8 mouse cellular contexts compared by ENCODE assay signal in genomic region chr15:98788972-98789660, GRCm38 (mm10). TPM values are rescaled to one million over a fixed set of nuclear protein-coding genes. Genes with fewer than 3 reads are reported as not detected.
DNase-seq lines count a peak whose midpoint lies in the region; ATAC-seq and TF ChIP-seq lines count a peak whose summit lies in the region.

No protein-coding gene starts in this region.

- peak overlapping the region; percentile 36 for H3K4me3 ChIP-seq in heart, embryonic 10.5 days
- no peak overlapping the region for H3K4me3 ChIP-seq in midbrain, embryonic 11.5 days (ENCODE audit: low read depth, low read length)
- no peak overlapping the region for H3K4me3 ChIP-seq in midbrain, embryonic 14.5 days (replicated peaks; ENCODE audit: low read depth, low read length)
- 0 out of 2 replicates have a peak overlapping the region, but pooled peaks have one; percentile 18 for H3K4me3 ChIP-seq in intestine, embryonic 15.5 days (replicated peaks)
- H3K4me3 ChIP-seq in small intestine, adult 2 months (ENCODE audit: low read depth, low read length) = no peak overlapping the region

- no peak overlapping the region for H3K9ac ChIP-seq in midbrain, embryonic 11.5 days (ENCODE audit: low read length)
- H3K9ac ChIP-seq in midbrain, embryonic 14.5 days (replicated peaks; ENCODE audit: low read length) = no peak overlapping the region
- H3K9ac ChIP-seq in intestine, embryonic 15.5 days = no peak overlapping the region

- no peak for DNase-seq in heart, embryonic 10.5 days (ENCODE audit: low spot score)
- no peak for DNase-seq in heart, adult 11 months
- peak; percentile 96 for DNase-seq in midbrain, embryonic 11.5 days (ENCODE audit: low spot score, missing footprints)
- no peak for DNase-seq in midbrain, embryonic 14.5 days
- no peak for DNase-seq in thymus, postnatal 4 days
- DNase-seq in gastrocnemius, postnatal 25 days = no peak

- TF ChIP-seq CTCF in small intestine, adult 2 months (IDR thresholded peaks at IDR 0.05; ENCODE audit: extremely low read depth, insufficient read length, insufficient replicate concordance, low read depth, low read length) = 0 out of 2 replicates have a peak, but pooled peaks have one; percentile 54

- H3K4me1 ChIP-seq in heart, embryonic 10.5 days = peaks cover 39% of the 10 kb centered on the region
- peaks cover 21% of the 10 kb centered on the region for H3K4me1 ChIP-seq in midbrain, embryonic 11.5 days (ENCODE audit: control insufficient read depth, insufficient read depth, low read length)
- 0 out of 2 replicates have a peak, but pooled peaks cover 5% of the 10 kb centered on the region for H3K4me1 ChIP-seq in midbrain, embryonic 14.5 days (ENCODE audit: control insufficient read depth, insufficient read depth, low read length)
- peaks cover 37% of the 10 kb centered on the region for H3K4me1 ChIP-seq in intestine, embryonic 15.5 days (replicated peaks)
- H3K4me1 ChIP-seq in small intestine, adult 2 months (ENCODE audit: control insufficient read depth, insufficient read depth, insufficient read length, low read length) = peaks cover 18% of the 10 kb centered on the region

- H3K27me3 ChIP-seq in heart, embryonic 10.5 days (ENCODE audit: insufficient read depth, poor library complexity, severe bottlenecking) = peaks cover 98% of the 10 kb centered on the region
- H3K27me3 ChIP-seq in midbrain, embryonic 11.5 days (ENCODE audit: control insufficient read depth, insufficient read depth, low read length) = peaks cover 70% of the 10 kb centered on the region
- peaks cover 82% of the 10 kb centered on the region for H3K27me3 ChIP-seq in midbrain, embryonic 14.5 days (ENCODE audit: control insufficient read depth, insufficient read depth, low read length)
- peaks cover 79% of the 10 kb centered on the region for H3K27me3 ChIP-seq in intestine, embryonic 15.5 days (replicated peaks)
- peaks cover 62% of the 10 kb centered on the region for H3K27me3 ChIP-seq in small intestine, adult 2 months (ENCODE audit: control insufficient read depth, insufficient read depth, low read length)

- no peak for ATAC-seq in midbrain, embryonic 11.5 days (ENCODE audit: low FRiP score)
- no peak for ATAC-seq in midbrain, embryonic 14.5 days (ENCODE audit: low FRiP score, low TSS enrichment)
- 0 out of 2 replicates have a peak, but pooled peaks have one; percentile 34 for ATAC-seq in intestine, embryonic 15.5 days

- no peak overlapping the region for H3K4me2 ChIP-seq in midbrain, embryonic 11.5 days
- no peak overlapping the region for H3K4me2 ChIP-seq in midbrain, embryonic 14.5 days (ENCODE audit: low read length)
- H3K4me2 ChIP-seq in intestine, embryonic 15.5 days (replicated peaks) = peak overlapping the region; percentile 29; the same call in 1 of the 2 replicates

- 11% methylated on average over 24 of the region's 24 CpGs for WGBS in heart, embryonic 10.5 days
- 11% methylated on average over 24 of the region's 24 CpGs for WGBS in midbrain, embryonic 11.5 days
- 10% methylated on average over 24 of the region's 24 CpGs for WGBS in midbrain, embryonic 14.5 days
- WGBS in intestine, embryonic 15.5 days = 14% methylated on average over 24 of the region's 24 CpGs
- 10% methylated on average over 24 of the region's 24 CpGs for WGBS in small intestine, adult 2 months

- no peak overlapping the region for H3K27ac ChIP-seq in heart, embryonic 10.5 days
- H3K27ac ChIP-seq in midbrain, embryonic 11.5 days (ENCODE audit: low read depth, low read length) = no peak overlapping the region
- H3K27ac ChIP-seq in midbrain, embryonic 14.5 days (replicated peaks; ENCODE audit: low read depth, low read length) = no peak overlapping the region
- no peak overlapping the region for H3K27ac ChIP-seq in intestine, embryonic 15.5 days
- H3K27ac ChIP-seq in small intestine, adult 2 months (ENCODE audit: insufficient read depth, low read depth, low read length) = no peak overlapping the region

- TF ChIP-seq POLR2A in small intestine, adult 2 months (IDR thresholded peaks at IDR 0.05; ENCODE audit: low read depth, low read length) = no peak

- H3K36me3 ChIP-seq in heart, embryonic 10.5 days = no peaks in the 10 kb centered on the region
- no peaks in the 10 kb centered on the region for H3K36me3 ChIP-seq in midbrain, embryonic 11.5 days (ENCODE audit: control insufficient read depth, insufficient read depth, low read length)
- no peaks in the 10 kb centered on the region for H3K36me3 ChIP-seq in midbrain, embryonic 14.5 days (ENCODE audit: control insufficient read depth, insufficient read depth, low read length)
- H3K36me3 ChIP-seq in intestine, embryonic 15.5 days = no peaks in the 10 kb centered on the region
- H3K36me3 ChIP-seq in small intestine, adult 2 months (ENCODE audit: control insufficient read depth, insufficient read depth, low read length) = no peaks in the 10 kb centered on the region

- H3K9me3 ChIP-seq in heart, embryonic 10.5 days = no peaks in the 10 kb centered on the region
- no peaks in the 10 kb centered on the region for H3K9me3 ChIP-seq in midbrain, embryonic 11.5 days (ENCODE audit: control insufficient read depth, low read length)
- H3K9me3 ChIP-seq in midbrain, embryonic 14.5 days (ENCODE audit: control insufficient read depth, low read length) = 0 out of 2 replicates have a peak, but pooled peaks cover 2% of the 10 kb centered on the region
- H3K9me3 ChIP-seq in intestine, embryonic 15.5 days = no peaks in the 10 kb centered on the region

RNA-seq across cellular contexts. Expression of gene Wnt1, which starts 0.5 kb away (rescaled TPM):
- polyA plus RNA-seq in heart, embryonic 10.5 days (2016; fragmentation: Nextera tagmentation; extraction: Ambion mirVana) = not detected in 2 replicates
- 11.6 and 14.0 TPM in 2 replicates for polyA plus RNA-seq in midbrain, embryonic 11.5 days (2014; fragmentation: Nextera tagmentation; extraction: Ambion mirVana)
- polyA plus RNA-seq in midbrain, embryonic 14.5 days (2014; fragmentation: Nextera tagmentation; extraction: Ambion mirVana) = 1.3 and 4.1 TPM in 2 replicates
- polyA plus RNA-seq in intestine, embryonic 15.5 days (2015; fragmentation: Nextera tagmentation; extraction: Ambion mirVana) = not detected in 2 replicates
- 0.06 TPM in 1 of 2 replicates, not detected in the other for polyA plus RNA-seq in small intestine, adult 2 months (2012; rRNA removed)
- not detected for total RNA-seq in gastrocnemius, postnatal 25 days (2021)

RNA-seq across cellular contexts. Expression of gene Wnt10b, which starts 11.2 kb away (rescaled TPM):
- 0.09 TPM in 1 of 2 replicates, not detected in the other for polyA plus RNA-seq in heart, embryonic 10.5 days (2016; fragmentation: Nextera tagmentation; extraction: Ambion mirVana)
- 0.30 and 0.40 TPM in 2 replicates for polyA plus RNA-seq in midbrain, embryonic 11.5 days (2014; fragmentation: Nextera tagmentation; extraction: Ambion mirVana)
- not detected in 2 replicates for polyA plus RNA-seq in midbrain, embryonic 14.5 days (2014; fragmentation: Nextera tagmentation; extraction: Ambion mirVana)
- not detected in 2 replicates for polyA plus RNA-seq in intestine, embryonic 15.5 days (2015; fragmentation: Nextera tagmentation; extraction: Ambion mirVana)
- polyA plus RNA-seq in small intestine, adult 2 months (2012; rRNA removed) = 0.17 and 0.18 TPM in 2 replicates
- 1 to 10 TPM in 1 of 2 experiments, under 1 TPM in 1; 0.79 to 1.7 TPM for total RNA-seq in gastrocnemius, postnatal 25 days (2021)

RNA-seq across cellular contexts. Expression of gene Ddn, which starts 20.2 kb away (rescaled TPM):
- polyA plus RNA-seq in heart, embryonic 10.5 days (2016; fragmentation: Nextera tagmentation; extraction: Ambion mirVana) = 0.06 TPM in 1 of 2 replicates, not detected in the other
- polyA plus RNA-seq in midbrain, embryonic 11.5 days (2014; fragmentation: Nextera tagmentation; extraction: Ambion mirVana) = 0.48 and 0.74 TPM in 2 replicates
- polyA plus RNA-seq in midbrain, embryonic 14.5 days (2014; fragmentation: Nextera tagmentation; extraction: Ambion mirVana) = 0.57 and 0.66 TPM in 2 replicates
- polyA plus RNA-seq in intestine, embryonic 15.5 days (2015; fragmentation: Nextera tagmentation; extraction: Ambion mirVana) = not detected in 2 replicates
- polyA plus RNA-seq in small intestine, adult 2 months (2012; rRNA removed) = not detected in 2 replicates
- total RNA-seq in gastrocnemius, postnatal 25 days (2021) = under 1 TPM; 0.38 to 0.74 TPM

RNA-seq across cellular contexts. Expression of gene Arf3, which starts 26.1 kb away (rescaled TPM):
- polyA plus RNA-seq in heart, embryonic 10.5 days (2016; fragmentation: Nextera tagmentation; extraction: Ambion mirVana) = 41.7 and 42.7 TPM in 2 replicates
- 28.1 and 33.4 TPM in 2 replicates for polyA plus RNA-seq in midbrain, embryonic 11.5 days (2014; fragmentation: Nextera tagmentation; extraction: Ambion mirVana)
- 57.5 and 63.3 TPM in 2 replicates for polyA plus RNA-seq in midbrain, embryonic 14.5 days (2014; fragmentation: Nextera tagmentation; extraction: Ambion mirVana)
- 39.8 and 43.6 TPM in 2 replicates for polyA plus RNA-seq in intestine, embryonic 15.5 days (2015; fragmentation: Nextera tagmentation; extraction: Ambion mirVana)
- polyA plus RNA-seq in small intestine, adult 2 months (2012; rRNA removed) = 43.3 and 104 TPM in 2 replicates
- total RNA-seq in gastrocnemius, postnatal 25 days (2021) = 10 to 100 TPM in 1 of 2 experiments, 1 to 10 TPM in 1; 8.3 to 10.4 TPM

RNA-seq across cellular contexts. Expression of gene Prkag1, which starts 42.2 kb away (rescaled TPM):
- polyA plus RNA-seq in heart, embryonic 10.5 days (2016; fragmentation: Nextera tagmentation; extraction: Ambion mirVana) = 95.0 and 97.7 TPM in 2 replicates
- 69.7 and 81.4 TPM in 2 replicates for polyA plus RNA-seq in midbrain, embryonic 11.5 days (2014; fragmentation: Nextera tagmentation; extraction: Ambion mirVana)
- polyA plus RNA-seq in midbrain, embryonic 14.5 days (2014; fragmentation: Nextera tagmentation; extraction: Ambion mirVana) = 56.5 and 72.8 TPM in 2 replicates
- 88.3 and 89.0 TPM in 2 replicates for polyA plus RNA-seq in intestine, embryonic 15.5 days (2015; fragmentation: Nextera tagmentation; extraction: Ambion mirVana)
- 34.0 and 65.7 TPM in 2 replicates for polyA plus RNA-seq in small intestine, adult 2 months (2012; rRNA removed)
- total RNA-seq in gastrocnemius, postnatal 25 days (2021) = 10 to 100 TPM; 43.6 to 43.9 TPM

Comparison
In these comparisons a context has a peak if more than half of its experiments do, and no peak if none do; other contexts are left out.
1. H3K4me3 ChIP-seq: peak in heart, embryonic 10.5 days (single experiment) and intestine, embryonic 15.5 days (single experiment); none in midbrain, embryonic 11.5 days (single experiment), midbrain, embryonic 14.5 days (single experiment) and small intestine, adult 2 months (single experiment).